Comparison of ENCODE assay signal across 20 mouse cellular contexts in the genomic region with DNA sequence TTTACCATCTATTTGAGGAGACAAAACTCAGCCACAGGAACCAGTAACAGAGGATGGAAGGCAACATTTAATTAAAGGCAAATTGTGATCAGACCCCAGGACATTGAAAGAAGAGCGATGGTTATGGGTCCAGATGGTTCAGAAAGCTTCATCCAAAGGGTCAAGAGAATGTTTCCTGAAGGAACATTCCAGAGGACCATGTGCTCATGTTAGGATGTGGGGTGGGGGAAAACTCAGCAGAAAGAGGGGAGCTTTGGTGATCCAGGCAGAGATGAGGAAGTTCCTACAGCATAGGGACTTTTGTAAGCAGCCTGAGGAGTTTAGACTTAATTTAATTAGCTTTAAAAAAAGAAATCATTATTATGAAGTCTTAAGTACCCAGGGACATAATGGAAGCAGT.
"Had no signal": no experiment of that assay in that cellular context is flagged by ENCODE, and none has a peak within 500 bp of the region (broad histone marks: within the 10 kb centered on the region; RNA-seq: fewer than 3 reads in every experiment).

No protein-coding gene starts in this region.

- H3K4me3 ChIP-seq: midbrain, embryonic 10.5 days; midbrain, embryonic 12.5 days; myocyte; neural tube, embryonic 13.5 days; neural tube, embryonic 15.5 days; stomach, embryonic 15.5 days had no signal

- H3K9ac ChIP-seq: lung, embryonic 14.5 days; midbrain, embryonic 12.5 days; neural tube, embryonic 13.5 days; neural tube, embryonic 15.5 days; stomach, embryonic 15.5 days had no signal

- H3K27ac ChIP-seq: midbrain, embryonic 10.5 days; midbrain, embryonic 12.5 days; neural tube, embryonic 13.5 days; neural tube, embryonic 15.5 days; stomach, postnatal 0 days had no signal

- DNase-seq: lung, adult 18-20 months; lung, embryonic 14.5 days; lung, postnatal 10 days; lung, postnatal 4 days; midbrain, embryonic 14.5 days; retina, postnatal 1 day; right cerebral cortex, adult 18-20 months; right cerebral cortex, postnatal 25 days; right cerebral cortex, postnatal 4 days; thymus, adult 2 months; thymus, postnatal 14 days; thymus, postnatal 36 days had no signal

- H3K9me3 ChIP-seq: midbrain, embryonic 10.5 days; midbrain, embryonic 12.5 days; neural tube, embryonic 13.5 days; neural tube, embryonic 15.5 days; stomach, embryonic 15.5 days had no signal

- H3K27me3 ChIP-seq: midbrain, embryonic 12.5 days; neural tube, embryonic 13.5 days; neural tube, embryonic 15.5 days; stomach, embryonic 15.5 days had no signal

- H3K4me2 ChIP-seq: lung, embryonic 14.5 days; midbrain, embryonic 12.5 days; neural tube, embryonic 13.5 days; neural tube, embryonic 15.5 days; stomach, embryonic 15.5 days had no signal

- H3K4me1 ChIP-seq: midbrain, embryonic 10.5 days; neural tube, embryonic 13.5 days; neural tube, embryonic 15.5 days; stomach, embryonic 15.5 days had no signal

- ATAC-seq: midbrain, embryonic 16.5 days had no signal

- H3K36me3 ChIP-seq: midbrain, embryonic 10.5 days; midbrain, embryonic 12.5 days; neural tube, embryonic 13.5 days; neural tube, embryonic 15.5 days; stomach, embryonic 15.5 days had no signal
